Mouse (Mus musculus) heart, embryonic 16.5 days (tissue): ENCODE measurements at regions not wholly inside any gene's neighbourhood (a gene's known extent, or its start where the extent isn't known, plus 50 kb on each side); places are given as distances from the start of the nearest gene placed in this dataset.

Experiments used
- ATAC-seq: fragments of 200-750 bp; cut with Nextera tagmentation; replicated peaks from 2 replicates; pipeline ENCODE4 v1.8.0; 2017; ENCODE audit warnings: moderate number of reproducible peaks; ENCODE audit not compliant: insufficient read depth, low FRiP score; ENCODE audit errors: extremely low read depth
- H3K27ac ChIP-seq: fragments of 300-500 bp; sonication (generic); 2 replicates; pipeline ENCODE4 v1.5.1; 2014; ENCODE audit warnings: mild to moderate bottlenecking, low read length, control low read depth, moderate library complexity
- H3K27me3 ChIP-seq: fragments of 300-500 bp; sonication (generic); 2 replicates; pipeline ENCODE4 v1.6.1; 2014; ENCODE audit warnings: low read length, mixed read lengths; ENCODE audit not compliant: control insufficient read depth, insufficient read depth
- H3K36me3 ChIP-seq: fragments of 300-500 bp; sonication (generic); 2 replicates; pipeline ENCODE4 v1.6.1; 2014; ENCODE audit not compliant: control insufficient read depth, insufficient read depth
- H3K4me1 ChIP-seq: fragments of 300-500 bp; sonication (generic); 2 replicates; pipeline ENCODE4 v1.6.1; 2014; ENCODE audit warnings: low read length, mixed read lengths; ENCODE audit not compliant: control insufficient read depth, insufficient read depth
- H3K4me2 ChIP-seq: fragments of 300-500 bp; sonication (generic); 2 replicates; pipeline ENCODE4 v1.6.1; 2014; ENCODE audit warnings: low read depth, mild to moderate bottlenecking, control low read depth, low read length
- H3K4me3 ChIP-seq: fragments of 300-500 bp; sonication (generic); 2 replicates; pipeline ENCODE4 v1.5.1; 2014; ENCODE audit warnings: mild to moderate bottlenecking, control low read depth, low read length
- H3K9ac ChIP-seq: fragments of 300-500 bp; sonication (generic); 2 replicates; pipeline ENCODE4 v1.6.1; 2014; ENCODE audit warnings: low read length, control low read depth
- H3K9me3 ChIP-seq: fragments of 300-500 bp; sonication (generic); replicated peaks from 2 replicates; pipeline ENCODE4 v1.6.1; 2016; ENCODE audit warnings: low read length; ENCODE audit not compliant: control insufficient read depth
- WGBS: fragments of 180-500 bp; shearing (Covaris S2); extraction: QIAGEN DNeasy Blood & Tissue Kit; methylation state at CpG from one replicate; pipeline ENCODE4 v1.1.7; 2014; 5-methylcytosine and 5-hydroxymethylcytosine counted together

DNA sequence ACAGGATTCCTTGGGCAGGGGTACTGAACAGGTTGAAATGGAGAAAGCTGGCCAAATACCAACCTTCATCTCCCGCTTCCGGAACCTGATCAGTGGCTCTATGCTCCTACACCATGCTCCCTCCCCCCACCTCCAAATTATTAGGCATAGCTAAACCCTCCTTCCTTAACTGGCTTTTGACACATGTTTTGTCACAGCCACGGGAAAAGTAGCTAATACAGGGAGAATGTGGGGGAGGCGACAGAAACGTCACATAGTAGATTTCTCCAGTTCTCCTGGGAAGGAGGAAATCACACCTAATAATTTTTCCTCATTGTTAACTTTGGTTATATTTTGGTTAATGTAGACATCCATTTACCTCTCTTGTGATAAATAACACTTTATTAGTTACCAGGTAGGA, 116.1 kb upstream of the Rai14 start:
- Histone ChIP-seq H3K4me2 (no peak overlapping the region), H3K27ac (no peak overlapping the region), H3K27me3 (no peaks in the 10 kb centered on the region), H3K9ac (no peak overlapping the region), H3K4me3 (no peak overlapping the region), H3K9me3 (no peaks in the 10 kb centered on the region; the same call in 1 of the 2 replicates), H3K4me1 (peaks cover 4% of the 10 kb centered on the region; the same call in 1 of the 2 replicates), H3K36me3 (no peaks in the 10 kb centered on the region)
- no peak for ATAC-seq
- 71% methylated on average over 5 of the region's 5 CpGs for WGBS

DNA sequence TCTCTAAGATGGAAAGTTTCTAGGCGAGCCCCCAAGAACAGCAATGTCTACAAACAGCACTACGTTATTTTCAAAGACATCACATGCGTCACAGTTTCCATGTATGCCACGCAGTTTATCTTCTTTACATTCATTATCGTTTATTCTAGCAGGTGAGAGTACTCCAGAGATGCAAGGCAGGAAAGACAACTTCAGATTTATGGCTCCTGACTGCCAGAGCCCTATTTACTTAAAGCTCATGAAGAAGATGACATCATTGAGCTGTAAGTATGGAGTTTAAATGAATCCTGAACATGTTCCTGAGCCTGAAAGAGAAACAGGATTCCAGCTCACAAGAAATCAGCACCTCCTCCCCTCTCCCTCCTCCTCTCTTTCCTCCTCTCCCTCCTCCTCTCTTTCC, 116.7 kb upstream of the Rai14 start:
- Histone ChIP-seq H3K27ac (no peak overlapping the region), H3K9ac (no peak overlapping the region), H3K4me2 (no peak overlapping the region), H3K9me3 (no peaks in the 10 kb centered on the region; the same call in 1 of the 2 replicates), H3K36me3 (no peaks in the 10 kb centered on the region), H3K27me3 (no peaks in the 10 kb centered on the region), H3K4me3 (no peak overlapping the region), H3K4me1 (peaks cover 4% of the 10 kb centered on the region; the same call in 1 of the 2 replicates)
- WGBS: 45% methylated on average over 5 of the region's 5 CpGs
- ATAC-seq: no peak

DNA sequence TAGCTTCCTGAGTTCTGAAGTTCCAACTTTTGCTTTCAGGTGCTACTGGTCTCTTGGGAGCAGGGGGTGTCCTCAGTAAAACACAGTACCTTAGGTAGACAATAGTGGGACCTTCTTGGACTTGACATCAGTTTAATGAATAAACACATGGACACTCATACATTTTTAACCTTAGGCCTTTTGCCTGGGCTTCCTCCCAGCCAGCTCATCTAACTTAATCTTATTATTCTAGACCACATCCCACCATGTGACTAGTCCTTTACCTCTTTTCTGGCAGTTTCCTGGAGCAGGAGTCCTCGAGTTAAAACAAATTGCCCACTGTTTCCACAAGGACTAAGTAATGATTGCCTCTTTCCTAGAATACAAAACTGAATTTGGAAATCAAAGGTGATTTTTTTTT, 117.9 kb upstream of the Rai14 start:
- 44% methylated on average over 1 of the region's 1 CpGs for WGBS
- Histone ChIP-seq H3K4me2 (no peak overlapping the region), H3K4me3 (no peak overlapping the region), H3K27me3 (no peaks in the 10 kb centered on the region), H3K27ac (no peak overlapping the region), H3K36me3 (no peaks in the 10 kb centered on the region), H3K9ac (no peak overlapping the region), H3K4me1 (peaks cover 4% of the 10 kb centered on the region), H3K9me3 (no peaks in the 10 kb centered on the region; the same call in 1 of the 2 replicates)
- no peak for ATAC-seq

DNA sequence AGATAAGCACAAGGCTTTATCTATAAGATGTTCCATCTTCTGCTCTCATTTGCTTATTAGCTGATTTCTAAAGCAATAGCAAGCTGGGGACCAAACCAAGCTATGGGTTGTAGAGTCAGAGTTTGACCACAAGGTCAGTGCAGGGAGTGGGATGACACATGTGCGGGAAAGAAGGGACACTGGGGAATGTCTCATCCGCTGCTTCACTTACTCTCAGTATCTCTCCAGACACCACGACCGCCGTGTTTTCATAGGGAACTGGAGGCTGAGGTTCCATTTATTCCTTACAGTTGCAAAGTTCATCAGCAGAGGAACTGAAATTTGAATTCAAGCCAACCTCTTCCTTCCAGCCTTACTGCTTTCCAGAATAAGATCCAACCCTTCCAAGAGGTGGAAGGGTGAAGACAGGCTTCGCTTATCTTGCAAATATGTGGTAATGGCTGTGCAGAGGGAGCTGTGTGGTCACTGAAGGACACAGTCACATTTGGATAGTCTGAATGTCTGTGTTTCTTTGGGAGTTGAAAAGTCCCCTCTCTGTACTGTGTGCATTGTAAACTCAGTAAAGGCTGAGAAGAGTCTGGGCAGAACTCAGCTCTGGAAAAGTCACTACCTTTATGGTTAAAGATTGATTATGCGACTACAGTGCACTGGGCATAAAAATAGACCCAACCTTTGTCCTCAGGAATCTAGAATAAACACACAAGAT, 118.1 kb upstream of the C1qtnf3 start:
- Histone ChIP-seq H3K27me3 (no peaks in the 10 kb centered on the region), H3K27ac (0 out of 2 replicates have a peak overlapping the region, but pooled peaks have one; percentile 2)

DNA sequence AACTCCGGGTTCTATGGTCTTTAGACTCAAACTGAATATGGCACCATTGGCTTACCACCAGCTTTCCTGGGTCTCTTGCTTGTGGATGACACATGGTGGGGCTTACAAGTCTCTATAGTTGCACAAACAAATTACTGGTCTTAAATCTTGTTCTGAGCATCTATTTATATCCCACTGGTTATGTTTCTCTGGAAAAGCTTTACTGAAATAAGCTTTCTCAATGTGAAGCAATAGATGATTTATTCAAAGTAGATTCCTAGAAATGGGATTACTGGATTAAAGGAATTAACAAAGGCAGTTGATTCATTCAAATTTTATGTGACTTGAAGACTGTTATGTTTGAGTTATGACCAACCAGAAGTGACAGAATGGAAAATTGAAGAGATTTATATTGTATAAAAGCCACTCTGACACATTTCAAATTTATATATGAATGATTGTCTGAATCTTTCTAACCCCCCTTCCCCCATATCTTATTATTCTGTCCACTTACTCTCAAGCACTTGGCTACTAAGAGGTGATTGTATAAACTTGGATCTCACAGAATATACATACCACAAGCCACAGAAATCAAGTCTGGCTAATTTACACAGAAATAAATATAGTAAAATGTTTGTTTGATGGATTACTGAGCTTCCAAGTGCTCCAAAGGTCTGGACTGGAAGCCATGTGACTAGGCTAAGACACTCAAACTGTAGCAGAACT, 113.4 kb upstream of the C1qtnf3 start:
- Histone ChIP-seq H3K27me3 (no peaks in the 10 kb centered on the region), H3K9me3 (no peaks in the 10 kb centered on the region), H3K4me3 (no peak overlapping the region), H3K4me2 (no peak overlapping the region), H3K4me1 (peaks cover 4% of the 10 kb centered on the region), H3K27ac (no peak overlapping the region), H3K9ac (no peak overlapping the region), H3K36me3 (no peaks in the 10 kb centered on the region)
- WGBS: 83% methylated on average over 1 of the region's 1 CpGs
- ATAC-seq: no peak

More for the DNA sequence above, 118.1 kb upstream of the C1qtnf3 start:
- Histone ChIP-seq H3K9me3 (no peaks in the 10 kb centered on the region), H3K4me3 (no peak overlapping the region), H3K4me1 (peaks cover 4% of the 10 kb centered on the region), H3K36me3 (no peaks in the 10 kb centered on the region), H3K9ac (no peak overlapping the region), H3K4me2 (no peak overlapping the region)
- WGBS: 50% methylated on average over 7 of the region's 7 CpGs
- peak; percentile 67; the same call in 1 of the 2 replicates for ATAC-seq

DNA sequence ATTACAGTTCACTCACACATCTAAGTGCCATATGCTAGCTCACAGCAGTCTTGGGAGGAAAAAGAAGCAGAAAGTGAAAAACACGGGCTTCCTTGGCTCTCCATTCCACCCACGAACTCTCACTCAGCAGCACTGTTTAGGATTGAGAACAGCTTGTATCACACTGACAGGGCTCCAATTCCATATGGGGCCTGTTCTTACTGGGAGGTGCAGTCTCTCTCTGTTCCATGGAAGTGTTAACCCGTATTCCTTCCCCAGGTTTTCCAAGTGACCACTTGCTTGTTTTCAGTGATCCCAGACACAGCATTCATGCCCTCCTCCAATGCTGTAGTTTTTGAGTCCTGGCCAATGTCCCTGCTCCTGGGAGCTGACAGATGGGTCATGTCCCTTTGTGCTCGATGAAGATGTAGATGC, 111.5 kb upstream of the C1qtnf3 start:
- Histone ChIP-seq H3K4me2 (no peak overlapping the region), H3K9me3 (no peaks in the 10 kb centered on the region), H3K27ac (no peak overlapping the region), H3K27me3 (no peaks in the 10 kb centered on the region), H3K9ac (no peak overlapping the region), H3K36me3 (no peaks in the 10 kb centered on the region), H3K4me1 (no peaks in the 10 kb centered on the region; the same call in 1 of the 2 replicates), H3K4me3 (no peak overlapping the region)
- 54% methylated on average over 4 of the region's 4 CpGs for WGBS
- ATAC-seq: peak; percentile 55

GRCm38 (mm10) chr15:10843060-10843695, 109.0 kb upstream of the C1qtnf3 start:
- ATAC-seq: no peak
- Histone ChIP-seq H3K36me3 (no peaks in the 10 kb centered on the region), H3K4me2 (no peak overlapping the region), H3K9me3 (no peaks in the 10 kb centered on the region; the same call in 1 of the 2 replicates), H3K27ac (no peak overlapping the region), H3K4me1 (no peaks in the 10 kb centered on the region), H3K4me3 (no peak overlapping the region), H3K27me3 (no peaks in the 10 kb centered on the region), H3K9ac (no peak overlapping the region)
- WGBS: 42% methylated on average over 3 of the region's 3 CpGs

DNA sequence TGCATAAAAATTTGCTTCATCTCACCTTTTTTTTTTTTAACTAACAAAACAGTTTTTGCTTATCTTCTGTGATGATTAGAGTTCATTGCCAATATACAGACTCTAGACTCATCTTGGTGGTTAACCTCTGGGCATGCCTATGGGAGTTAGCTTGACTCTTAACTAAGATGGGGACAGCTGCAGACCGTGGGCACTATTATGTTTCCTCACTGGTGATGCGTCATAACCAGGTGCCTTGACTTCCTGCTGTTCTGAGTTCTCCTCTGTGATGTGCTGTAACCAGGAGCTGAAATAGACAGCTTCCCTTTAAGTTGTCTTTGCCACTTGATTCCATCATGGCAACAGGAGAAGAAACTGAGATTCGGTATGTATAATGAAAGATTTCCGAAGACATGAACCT, 105.4 kb upstream of the C1qtnf3 start:
- Histone ChIP-seq H3K27ac (no peak overlapping the region), H3K4me3 (no peak overlapping the region), H3K4me2 (no peak overlapping the region), H3K36me3 (no peaks in the 10 kb centered on the region), H3K9ac (no peak overlapping the region), H3K4me1 (no peaks in the 10 kb centered on the region), H3K27me3 (no peaks in the 10 kb centered on the region), H3K9me3 (no peaks in the 10 kb centered on the region; the same call in 1 of the 2 replicates)
- ATAC-seq: no peak
- WGBS: 89% methylated on average over 4 of the region's 4 CpGs
